Mouse (Mus musculus): ENCODE measurements around the gene Krtap9-3.
"Not testable (repeated sequence)": the region's sequence is repeated elsewhere in the genome, so short reads cannot be mapped to it uniquely, and the experiment has no call there.

The Krtap9-3 gene

GRCm38 (mm10) chr11:99597742-99598141, at the start of gene Krtap9-3:
Krtap9-3 (minus strand) TSS chr11:99598105.
- DNase-seq (ENCODE audit: low read depth, low spot score) = not testable (repeated sequence)

- no peak for DNase-seq (ENCODE audit: low read depth, low spot score)
Measured at GRCm38 (mm10) chr11:99646444-99646843, 48.5 kb upstream of the Krtap9-3 start.

GRCm38 (mm10) chr11:99644351-99644750, 46.4 kb upstream of the Krtap9-3 start:
- no peak for DNase-seq (ENCODE audit: low read depth, low spot score)

GRCm38 (mm10) chr11:99643635-99644139, 45.8 kb upstream of the Krtap9-3 start, which contains the start of gene Krtap4-7:
Krtap4-7 (minus strand) TSS chr11:99644089.
- not testable (repeated sequence) for DNase-seq (ENCODE audit: low read depth, low spot score)

- no peak for DNase-seq (ENCODE audit: low read depth, low spot score)
Measured at GRCm38 (mm10) chr11:99640926-99641325, 43.0 kb upstream of the Krtap9-3 start.

GRCm38 (mm10) chr11:99637086-99637485, 39.2 kb upstream of the Krtap9-3 start:
- no peak for DNase-seq (ENCODE audit: low read depth, low spot score)

GRCm38 (mm10) chr11:99634653-99635134, 36.8 kb upstream of the Krtap9-3 start, which contains the start of gene Krtap4-2:
Krtap4-2 (minus strand) TSS chr11:99635084.
- DNase-seq (ENCODE audit: low read depth, low spot score) = no peak

- DNase-seq (ENCODE audit: low read depth, low spot score) = no peak
Measured at GRCm38 (mm10) chr11:99633293-99633692, 35.4 kb upstream of the Krtap9-3 start.

- no peak for DNase-seq (ENCODE audit: low read depth, low spot score)
Measured at GRCm38 (mm10) chr11:99630890-99631289, 33.0 kb upstream of the Krtap9-3 start.

GRCm38 (mm10) chr11:99628138-99628537, 30.2 kb upstream of the Krtap9-3 start, which contains the start of gene Krtap4-1:
Krtap4-1 (minus strand) TSS chr11:99628238.
- DNase-seq (ENCODE audit: low read depth, low spot score) = no peak

- no peak for DNase-seq (ENCODE audit: low read depth, low spot score)
Measured at GRCm38 (mm10) chr11:99620335-99620734, 22.4 kb upstream of the Krtap9-3 start, which contains the start of gene Gm11562. Gm11562 (minus strand) TSS chr11:99620435.

GRCm38 (mm10) chr11:99614796-99615363, 17.0 kb upstream of the Krtap9-3 start, which contains the start of gene Krtap2-4:
Krtap2-4 (minus strand) TSS chr11:99614846.
- DNase-seq (ENCODE audit: low read depth, low spot score) = no peak

- DNase-seq (ENCODE audit: low read depth, low spot score) = not testable (repeated sequence)
Measured at GRCm38 (mm10) chr11:99610089-99610488, 12.2 kb upstream of the Krtap9-3 start, which contains the start of gene Gm11937. Gm11937 (minus strand) TSS chr11:99610189.

GRCm38 (mm10) chr11:99609126-99609525, 11.2 kb upstream of the Krtap9-3 start:
- peak; percentile 0 for DNase-seq (ENCODE audit: low read depth, low spot score)

GRCm38 (mm10) chr11:99603208-99603607, 5.3 kb upstream of the Krtap9-3 start, which contains the start of gene Gm11938:
Gm11938 (minus strand) TSS chr11:99603308.
- not testable (repeated sequence) for DNase-seq (ENCODE audit: low read depth, low spot score)

GRCm38 (mm10) chr11:99590981-99591380, 6.9 kb downstream of the Krtap9-3 start, which contains the start of gene Krtap1-3:
Krtap1-3 (minus strand) TSS chr11:99591339.
- DNase-seq (ENCODE audit: low read depth, low spot score) = no peak

- no peak for DNase-seq (ENCODE audit: low read depth, low spot score)
Measured at GRCm38 (mm10) chr11:99585096-99585495, 12.8 kb downstream of the Krtap9-3 start.

GRCm38 (mm10) chr11:99583245-99583704, 14.6 kb downstream of the Krtap9-3 start, which contains the start of gene Krtap1-4:
Krtap1-4 (minus strand) TSS chr11:99583654.
- no peak for DNase-seq (ENCODE audit: low read depth, low spot score)

GRCm38 (mm10) chr11:99581564-99581963, 16.3 kb downstream of the Krtap9-3 start:
- DNase-seq (ENCODE audit: low read depth, low spot score) = no peak

- no peak for DNase-seq (ENCODE audit: low read depth, low spot score)
Measured at GRCm38 (mm10) chr11:99581051-99581450, 16.9 kb downstream of the Krtap9-3 start.

GRCm38 (mm10) chr11:99580636-99581035, 17.3 kb downstream of the Krtap9-3 start, which contains the start of gene Krtap1-5:
Krtap1-5 (minus strand) TSS chr11:99581016.
- DNase-seq (ENCODE audit: low read depth, low spot score) = no peak

GRCm38 (mm10) chr11:99574106-99574505, 23.8 kb downstream of the Krtap9-3 start:
- peak; percentile 20 for DNase-seq (ENCODE audit: low read depth, low spot score)
